Comparison of ENCODE assay signal across 23 mouse cellular contexts in genomic region chr13:29411176-29411575, GRCm38 (mm10).
"Had no signal": no experiment of that assay in that cellular context is flagged by ENCODE, and none has a peak within 500 bp of the region (broad histone marks: within the 10 kb centered on the region; RNA-seq: fewer than 3 reads in every experiment).

No protein-coding gene starts in this region.

- ATAC-seq: hindbrain, embryonic 16.5 days; inflammation-experienced regulatory T-cells, adult 6 months; intestine, embryonic 15.5 days; intestine, postnatal 0 days; liver, embryonic 12.5 days had no signal

- H3K36me3 ChIP-seq: heart, embryonic 13.5 days; heart, embryonic 15.5 days; hindbrain, embryonic 10.5 days; hindbrain, embryonic 12.5 days; intestine, embryonic 15.5 days; limb, embryonic 13.5 days; limb, embryonic 15.5 days; liver, embryonic 12.5 days had no signal

- H3K4me2 ChIP-seq: heart, embryonic 13.5 days; heart, embryonic 15.5 days; hindbrain, embryonic 12.5 days; hindbrain, embryonic 14.5 days; intestine, embryonic 15.5 days; limb, embryonic 13.5 days; limb, embryonic 15.5 days; liver, embryonic 12.5 days had no signal

- H3K9ac ChIP-seq: heart, embryonic 13.5 days; heart, embryonic 15.5 days; hindbrain, embryonic 12.5 days; hindbrain, embryonic 14.5 days; intestine, embryonic 15.5 days; limb, embryonic 13.5 days; limb, embryonic 15.5 days; liver, embryonic 12.5 days; liver, embryonic 14.5 days had no signal

- DNase-seq: gastrocnemius, adult 2 months; gastrocnemius, postnatal 10 days; gastrocnemius, postnatal 25 days; kidney, adult 18-20 months; kidney, adult 8-10 months; kidney, postnatal 10 days; kidney, postnatal 25 days; kidney, postnatal 4 days had no signal

- H3K4me3 ChIP-seq: gastrocnemius, adult 2 months; heart, embryonic 13.5 days; heart, embryonic 15.5 days; hindbrain, embryonic 10.5 days; hindbrain, embryonic 12.5 days; intestine, embryonic 15.5 days; layer of hippocampus, adult 2 months; left cerebral cortex, adult 2 months; limb, embryonic 13.5 days; limb, embryonic 15.5 days; liver, embryonic 12.5 days had no signal

- H3K27ac ChIP-seq: gastrocnemius, adult 2 months; heart, embryonic 13.5 days; heart, embryonic 15.5 days; hindbrain, embryonic 12.5 days; hindbrain, embryonic 14.5 days; intestine, embryonic 15.5 days; layer of hippocampus, adult 2 months; left cerebral cortex, adult 2 months; limb, embryonic 13.5 days; limb, embryonic 15.5 days; liver, embryonic 12.5 days; liver, embryonic 14.5 days had no signal

- H3K27me3 ChIP-seq: heart, embryonic 13.5 days; heart, embryonic 15.5 days; hindbrain, embryonic 12.5 days; intestine, embryonic 15.5 days; limb, embryonic 13.5 days; limb, embryonic 15.5 days; liver, embryonic 12.5 days had no signal

- H3K4me1 ChIP-seq: intestine, embryonic 15.5 days; liver, embryonic 12.5 days had no signal

- H3K9me3 ChIP-seq: heart, embryonic 13.5 days; heart, embryonic 15.5 days; hindbrain, embryonic 10.5 days; hindbrain, embryonic 12.5 days; intestine, embryonic 15.5 days; limb, embryonic 13.5 days; limb, embryonic 15.5 days; liver, embryonic 12.5 days had no signal
